Mouse (Mus musculus) gastrocnemius, adult 2 months (tissue): Measurements from ENCODE around the gene Ccdc93. TPM values are rescaled to one million over a fixed set of nuclear protein-coding genes. Genes with fewer than 3 reads are reported as not detected.
A peak's percentile ranks its signal among the peaks of the same experiment; 100 is the strongest.

Source experiments
- DNase-seq: peaks from one replicate; pipeline ENCODE4 v3.0.0; 2022
- H3K27ac ChIP-seq: fragments of 200-600 bp; 2 replicates; pipeline ENCODE4 v1.8.1; 2022; ENCODE audit warnings: mild to moderate bottlenecking
- H3K4me3 ChIP-seq: fragments of 200-600 bp; 2 replicates; pipeline ENCODE4 v1.8.1; 2022; ENCODE audit warnings: mild to moderate bottlenecking, moderate library complexity
- CTCF ChIP-seq: fragments of 200-600 bp; IDR thresholded peaks from 2 replicates; pipeline ENCODE4 v1.8.1; 2022; ENCODE audit warnings: antibody characterized with exemption, mild to moderate bottlenecking, moderate library complexity
- intact Hi-C: fragments of 180-260 bp; cut with DNase I; formaldehyde crosslinking; loops from one replicate; pipeline ENCODE4 v1.15.1; 2025
- total RNA-seq, 2 experiments: library from RNA; stranded (reverse); gene quantifications; 2 replicates each; pipeline ENCODE4 v1.2.3; 2021

Gene Ccdc93
- total RNA-seq, 2 experiments from 2014 or later: 9.6 to 11.5 TPM

DNA sequence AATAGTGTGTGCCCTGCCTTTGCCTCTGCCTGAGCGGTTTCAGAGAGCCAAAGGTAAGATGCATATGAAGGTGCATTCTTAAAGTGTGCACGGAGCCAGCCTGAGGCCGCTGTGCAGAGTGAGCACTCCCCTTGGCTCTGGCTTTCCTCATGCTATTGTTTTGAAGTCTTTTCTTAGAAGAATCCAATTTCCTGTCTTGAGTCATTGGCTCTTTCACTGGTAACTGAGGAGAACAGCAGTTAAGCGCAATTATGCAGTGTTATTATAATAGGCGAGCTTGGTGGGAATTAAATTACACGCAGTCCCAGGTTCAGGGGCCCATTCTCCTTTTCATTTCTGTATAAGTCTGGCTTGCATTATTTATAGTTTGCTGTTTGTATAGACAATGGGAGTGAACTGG is 21.6 kb downstream of the Ccdc93 start:
- TF ChIP-seq CTCF: no peak

DNA sequence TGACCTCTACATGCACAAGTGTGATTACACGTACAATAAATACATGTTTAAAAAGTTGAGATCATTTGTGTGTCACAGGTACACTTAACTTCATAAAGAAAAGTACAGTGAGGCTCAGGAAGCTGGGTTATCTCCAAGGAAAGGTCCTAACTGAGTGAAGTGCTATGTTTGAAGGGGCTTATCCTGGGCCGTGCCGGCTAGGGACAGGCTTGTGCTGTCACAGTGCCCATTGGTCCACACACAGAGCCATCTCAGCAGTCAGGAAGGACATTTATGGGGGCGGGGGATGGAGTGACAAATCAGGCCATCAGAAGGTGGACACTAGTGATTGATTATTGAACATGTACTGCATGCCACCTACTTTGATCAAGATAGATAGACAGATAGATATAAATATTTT is 22.2 kb downstream of the Ccdc93 start:
- intact Hi-C loops: no loop called here

More for the DNA sequence above, 21.6 kb downstream of the Ccdc93 start:
- Histone ChIP-seq H3K4me3 (no peak overlapping the region), H3K27ac (no peak overlapping the region)
- intact Hi-C loops: no loop called here
- DNase-seq: no peak

DNA sequence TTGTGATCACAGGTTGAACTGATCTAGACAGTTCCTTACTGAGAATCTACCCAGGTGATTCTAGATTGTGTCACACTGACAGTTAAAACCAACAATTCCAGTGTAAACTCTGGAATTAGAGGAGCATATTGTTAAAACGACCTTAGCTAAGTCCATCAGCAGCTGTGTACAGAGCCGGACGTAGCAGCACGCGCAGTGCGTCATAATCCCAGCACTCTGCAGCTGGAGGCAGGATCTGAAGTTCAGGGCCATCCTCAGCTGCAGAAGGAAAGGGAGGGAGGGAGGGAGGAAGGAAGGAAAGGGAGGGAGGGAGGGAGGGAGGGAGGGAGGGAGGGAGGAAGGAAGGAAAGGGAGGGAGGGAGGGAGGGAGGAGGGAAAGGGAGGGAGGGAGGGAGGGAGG is 24.1 kb downstream of the Ccdc93 start:
- no peak overlapping the region for H3K27ac ChIP-seq
- no peak overlapping the region for H3K4me3 ChIP-seq
- intact Hi-C loops: no loop called here
- DNase-seq: no peak
- TF ChIP-seq CTCF: no peak

More for the DNA sequence above, 22.2 kb downstream of the Ccdc93 start:
- Histone ChIP-seq H3K4me3 (no peak overlapping the region), H3K27ac (no peak overlapping the region)
- TF ChIP-seq CTCF: no peak
- DNase-seq: no peak

DNA sequence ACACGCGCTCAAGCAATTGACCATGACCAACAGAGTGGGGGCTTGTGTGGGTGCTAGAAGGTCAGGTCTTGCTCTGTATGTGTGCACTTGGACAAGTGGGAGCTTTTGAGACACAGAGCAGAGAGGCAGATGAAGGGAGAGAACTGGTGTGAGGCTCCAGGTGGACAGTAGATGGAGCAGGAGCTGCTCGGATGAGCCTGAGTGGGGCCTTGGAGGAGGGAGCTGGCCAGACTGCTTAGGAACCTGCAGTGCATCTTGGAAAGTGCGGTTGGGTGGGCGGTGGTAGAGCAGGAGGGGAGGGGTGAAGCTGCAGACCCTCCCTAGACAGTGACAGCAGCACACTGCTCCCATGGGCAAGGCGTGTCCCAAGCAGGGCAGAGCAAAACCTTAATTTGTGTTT is 29.2 kb downstream of the Ccdc93 start:
- TF ChIP-seq CTCF: no peak

DNA sequence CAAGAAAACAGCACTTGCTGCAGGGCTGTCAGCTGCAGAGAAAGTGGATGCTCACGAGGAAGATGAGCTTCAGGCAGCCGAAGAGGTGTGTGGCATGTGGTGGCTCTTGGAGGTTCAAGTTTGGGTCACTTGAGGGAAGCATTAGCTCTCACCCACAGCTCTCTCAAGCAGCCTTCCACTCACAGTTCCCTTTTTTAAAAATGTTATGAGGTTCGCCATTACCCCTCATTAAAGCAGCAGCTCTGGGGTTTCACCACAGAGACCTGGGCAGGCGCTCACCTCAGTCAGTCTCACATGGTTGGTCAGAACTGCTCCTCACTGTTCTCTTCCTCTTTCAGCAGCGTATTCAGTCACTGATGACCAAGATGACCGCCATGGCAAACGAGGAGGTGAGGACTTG is 31.0 kb downstream of the Ccdc93 start:
- intact Hi-C loops: no loop called here
- Histone ChIP-seq H3K27ac (no peak overlapping the region), H3K4me3 (no peak overlapping the region)
- no peak for TF ChIP-seq CTCF
- no peak for DNase-seq

More for the DNA sequence above, 29.2 kb downstream of the Ccdc93 start:
- intact Hi-C loops: no loop called here
- no peak for DNase-seq
- H3K27ac ChIP-seq: no peak overlapping the region
- H3K4me3 ChIP-seq: no peak overlapping the region

DNA sequence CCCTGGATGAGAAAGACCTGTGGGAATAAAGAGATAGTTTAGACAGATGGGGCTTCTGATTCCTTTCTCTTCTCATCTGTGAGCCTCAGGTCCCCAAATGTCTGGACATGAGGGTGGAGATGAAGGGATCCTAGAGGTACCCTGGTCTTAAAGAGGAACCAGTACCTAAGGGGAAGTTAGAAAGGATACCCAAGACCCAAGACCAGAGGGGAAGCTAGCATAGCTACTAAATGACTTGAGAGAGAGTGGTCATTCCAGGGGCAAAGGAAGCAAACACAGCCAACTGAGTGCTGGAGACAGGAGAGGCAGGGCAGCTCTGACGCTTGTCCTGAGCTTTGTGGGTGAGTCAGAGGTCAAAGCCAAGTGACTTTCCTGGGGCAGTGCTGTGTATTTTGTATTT is 31.8 kb downstream of the Ccdc93 start:
- TF ChIP-seq CTCF: no peak
- Histone ChIP-seq H3K27ac (no peak overlapping the region), H3K4me3 (no peak overlapping the region)
- no peak for DNase-seq
- intact Hi-C loops: no loop called here

DNA sequence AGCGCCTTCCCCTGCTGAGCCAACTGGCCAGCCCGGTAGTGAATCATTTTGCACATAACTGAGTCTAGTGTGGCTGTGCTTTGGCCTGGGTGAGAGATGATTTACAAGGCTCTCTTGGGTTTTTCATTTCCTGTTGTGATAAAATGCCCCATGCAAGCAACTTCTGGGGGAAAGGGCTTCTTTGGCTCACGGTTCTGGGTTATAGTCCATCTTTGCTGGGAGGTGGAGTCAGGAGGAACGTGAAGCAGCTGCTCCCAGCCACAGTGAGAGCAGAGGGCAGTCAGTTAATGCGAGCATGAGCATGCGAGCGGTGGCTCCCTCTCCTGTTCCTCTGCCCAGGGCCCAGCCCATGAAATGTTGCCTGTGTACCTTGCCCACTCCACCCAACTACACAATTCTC is 33.0 kb downstream of the Ccdc93 start:
- DNase-seq: no peak
- no peak overlapping the region for H3K27ac ChIP-seq
- intact Hi-C loops: no loop called here
- no peak overlapping the region for H3K4me3 ChIP-seq
- TF ChIP-seq CTCF: no peak

DNA sequence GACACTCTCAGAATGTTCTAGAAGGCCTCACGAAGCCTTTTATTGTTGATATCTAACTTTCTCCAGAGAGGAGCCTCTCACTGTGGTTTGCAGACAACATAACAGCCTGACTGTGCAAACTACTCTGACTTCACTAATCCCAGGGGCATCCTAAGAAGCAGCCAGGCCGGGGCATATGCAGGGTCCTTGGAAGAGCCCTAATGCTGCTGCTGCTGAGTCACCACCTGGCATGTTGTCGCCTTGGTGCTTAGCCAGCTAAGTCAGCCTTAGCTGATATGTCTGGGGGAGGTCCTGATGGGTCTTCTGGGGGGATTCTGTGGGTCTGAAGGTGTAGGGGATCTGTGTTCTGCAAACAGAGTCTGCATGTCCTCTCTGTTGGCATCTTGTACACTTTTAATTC is 35.4 kb downstream of the Ccdc93 start:
- intact Hi-C loops: no loop called here
- Histone ChIP-seq H3K4me3 (no peak overlapping the region), H3K27ac (no peak overlapping the region)
- no peak for TF ChIP-seq CTCF
- DNase-seq: no peak

DNA sequence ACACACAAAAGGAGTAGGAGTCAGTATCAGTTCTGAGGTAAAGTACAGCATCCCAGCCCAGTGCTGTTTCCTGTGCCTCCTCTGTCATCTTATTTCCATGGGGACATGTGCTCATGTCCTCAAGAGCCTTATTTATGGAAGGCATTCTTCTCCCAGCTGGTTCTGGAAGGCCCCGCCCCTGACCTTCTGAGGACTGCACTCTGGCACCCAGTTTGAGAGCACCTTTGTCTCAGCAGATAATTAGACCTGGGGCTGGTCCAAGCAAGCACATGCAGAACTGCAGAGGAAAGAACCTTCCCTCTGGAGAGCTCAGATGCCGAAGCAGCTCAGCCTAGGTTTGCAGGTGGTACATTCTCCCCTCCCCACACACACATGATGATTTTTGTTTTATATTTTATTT is 37.4 kb downstream of the Ccdc93 start:
- no peak for DNase-seq
- no peak for TF ChIP-seq CTCF
- intact Hi-C loops: no loop called here
- Histone ChIP-seq H3K27ac (no peak overlapping the region), H3K4me3 (no peak overlapping the region)

DNA sequence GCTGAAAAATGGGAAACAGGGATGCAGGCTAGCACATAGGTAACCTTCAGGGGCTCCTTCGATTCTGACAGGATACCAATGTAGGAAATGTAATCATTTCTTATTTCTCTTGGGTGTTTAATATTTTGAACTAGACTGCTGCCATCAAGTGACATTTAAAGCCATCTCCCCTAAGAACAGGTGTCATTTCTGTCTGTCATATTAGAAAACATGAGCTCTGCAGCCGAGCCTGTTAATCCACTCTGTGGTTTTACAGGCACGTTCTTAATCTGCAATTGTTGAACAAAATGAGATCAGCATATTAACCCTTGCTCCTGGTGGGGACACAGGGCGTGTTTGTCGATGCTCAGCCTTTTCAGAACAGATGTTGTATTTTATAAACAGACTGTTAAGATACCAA is 40.7 kb downstream of the Ccdc93 start:
- no peak overlapping the region for H3K27ac ChIP-seq
- intact Hi-C loops: no loop called here
- no peak overlapping the region for H3K4me3 ChIP-seq
- DNase-seq: no peak
- no peak for TF ChIP-seq CTCF

DNA sequence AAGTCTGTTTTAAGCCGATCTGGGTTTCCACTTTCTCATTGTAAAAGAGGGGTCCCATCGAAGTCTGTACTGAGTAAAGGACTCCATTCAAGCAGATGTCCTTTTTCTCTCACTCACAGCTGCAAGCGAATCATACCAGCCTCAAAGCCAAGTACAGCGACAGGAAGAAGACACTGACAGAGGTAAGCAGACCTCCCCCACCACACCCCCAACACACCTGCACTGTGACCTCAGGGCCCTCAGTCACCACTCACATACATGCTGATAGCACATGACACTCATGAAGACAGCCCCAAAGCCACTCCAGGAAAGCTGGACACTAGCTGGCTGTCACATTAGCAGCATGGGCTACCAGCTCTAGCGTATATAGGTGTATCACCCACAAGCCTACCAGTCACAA is 46.9 kb downstream of the Ccdc93 start:
- H3K4me3 ChIP-seq: no peak overlapping the region
- TF ChIP-seq CTCF: no peak
- H3K27ac ChIP-seq: no peak overlapping the region
- intact Hi-C loops: no loop called here
- no peak for DNase-seq

DNA sequence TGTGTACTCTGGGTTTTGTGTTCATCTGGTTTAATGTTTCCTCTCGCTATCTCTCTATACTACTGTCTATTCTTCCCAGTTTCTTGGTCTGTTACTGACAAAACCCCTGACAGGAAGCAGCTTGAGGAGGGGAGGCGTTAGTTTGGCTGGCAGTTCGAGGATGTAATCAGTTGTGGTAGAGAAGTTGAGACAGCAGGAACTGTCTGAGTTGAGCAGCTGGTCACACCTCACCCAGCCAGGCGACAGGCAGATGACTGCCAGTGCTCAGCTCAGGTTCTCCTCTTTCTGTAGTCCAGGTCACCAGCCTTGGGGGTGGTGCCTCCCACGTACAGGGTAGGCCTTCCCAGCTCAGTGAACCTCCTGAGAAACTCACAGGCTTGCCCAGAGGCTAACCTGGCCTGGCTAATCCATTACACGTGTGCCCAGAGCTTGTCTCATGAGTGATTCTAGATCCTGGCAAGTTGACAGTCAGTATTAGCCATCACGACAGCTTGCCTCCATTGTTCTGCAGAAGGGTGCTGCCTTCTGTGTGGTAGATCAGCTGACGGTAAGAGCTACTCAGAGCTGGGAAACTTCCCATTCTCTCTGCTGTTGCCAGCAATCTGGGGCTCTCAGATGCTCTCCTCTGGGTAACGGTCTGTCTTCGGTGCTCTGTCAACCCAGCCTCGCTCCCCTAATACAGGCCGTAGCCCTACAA is 47.6 kb downstream of the Ccdc93 start:
- no peak for TF ChIP-seq CTCF
- intact Hi-C loops: no loop called here
- peak overlapping the region; percentile 62 for H3K27ac ChIP-seq
- DNase-seq: peak; percentile 56
- H3K4me3 ChIP-seq: no peak overlapping the region

DNA sequence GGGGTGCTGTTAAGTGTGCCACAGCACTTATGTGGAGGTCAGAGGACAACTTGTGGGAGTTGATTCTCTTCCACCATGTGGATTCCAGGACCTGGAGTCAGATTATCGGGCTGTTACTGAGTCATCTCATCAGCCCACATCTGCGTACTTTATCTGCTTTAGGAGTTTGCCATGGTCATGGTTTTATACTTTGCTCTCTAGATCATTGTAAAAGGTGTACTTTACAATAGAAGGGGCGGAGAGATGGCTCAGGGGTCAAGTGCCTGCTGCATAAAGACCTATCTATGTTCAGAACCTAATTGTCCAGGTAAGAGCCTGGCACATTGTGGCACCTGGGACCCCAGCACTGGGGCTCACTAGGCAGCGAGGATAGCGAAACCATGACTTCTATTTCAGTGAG is 48.6 kb downstream of the Ccdc93 start:
- no peak for DNase-seq
- Histone ChIP-seq H3K4me3 (no peak overlapping the region), H3K27ac (no peak overlapping the region)
- intact Hi-C loops: no loop called here
- TF ChIP-seq CTCF: no peak

DNA sequence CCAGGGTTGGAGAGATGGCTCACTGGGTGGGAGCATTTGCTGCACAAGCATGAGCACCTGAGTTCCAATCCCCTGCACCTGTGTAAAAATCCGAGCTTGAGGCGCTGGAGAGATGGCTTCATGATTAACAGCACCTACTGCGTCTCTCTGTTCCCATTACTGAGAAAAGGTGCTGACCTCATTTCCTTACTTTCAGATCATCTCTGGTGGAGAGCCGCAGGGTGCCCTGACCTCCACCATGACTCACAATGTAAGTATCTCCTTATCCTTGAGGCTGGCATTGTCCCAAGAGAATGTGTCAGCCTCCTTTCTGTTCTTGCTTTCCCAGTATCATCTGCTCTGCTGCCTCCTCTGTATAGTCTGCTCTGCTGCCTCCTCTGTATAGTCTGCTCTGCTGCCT is 52.2 kb downstream of the Ccdc93 start:
- DNase-seq: no peak
- no peak for TF ChIP-seq CTCF
- Histone ChIP-seq H3K27ac (no peak overlapping the region), H3K4me3 (no peak overlapping the region)
- intact Hi-C loops: no loop called here
